Mouse (Mus musculus) gastrocnemius, adult 18-20 months (tissue): ENCODE results near the gene Syap1. TPM values are rescaled to one million over a fixed set of nuclear protein-coding genes. Genes with fewer than 3 reads are reported as not detected.
"Not testable (repeated sequence)": the region's sequence is repeated elsewhere in the genome, so short reads cannot be mapped to it uniquely, and the experiment has no call there.

Experiments used
- DNase-seq: peaks from one replicate; pipeline ENCODE4 v3.0.0; 2021; ENCODE audit warnings: low spot score
- microRNA-seq: library from miRNA; unstranded; fragments of <30 nt; microRNA quantifications from one replicate; pipeline ENCODE4 v1.2.0, GENCODE M21; 2021
- total RNA-seq, 2 experiments: library from RNA; stranded (reverse); gene quantifications; 2 replicates each; pipeline ENCODE4 v1.2.3; 2021

Gene Syap1
- total RNA-seq, 2 experiments from 2014 or later = 25.1 to 28.7 TPM

GRCm38 (mm10) chrX:162831036-162831435, 57.2 kb downstream of the Syap1 start:
- DNase-seq = no peak

GRCm38 (mm10) chrX:162830313-162830712, 57.9 kb downstream of the Syap1 start:
- DNase-seq = not testable (repeated sequence)

DNA sequence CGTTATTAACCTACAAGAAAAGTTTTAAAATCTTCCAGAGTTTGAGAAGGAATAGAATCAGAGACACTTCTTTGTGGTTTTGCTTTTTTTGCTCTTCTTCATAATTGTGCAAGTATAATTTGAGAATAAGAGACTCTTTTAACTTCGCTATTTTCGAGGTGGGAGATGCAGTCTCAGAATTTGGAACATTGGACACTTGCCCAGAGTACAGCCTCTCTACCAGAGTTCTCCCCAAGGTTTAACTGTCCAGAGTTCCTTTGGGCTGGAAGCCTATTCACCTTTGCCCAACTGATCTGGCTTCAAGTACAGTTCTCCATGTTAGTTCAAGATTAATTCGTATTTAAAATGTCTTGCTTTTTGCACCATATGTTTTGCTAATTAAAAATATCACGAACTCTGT, 58.5 kb downstream of the Syap1 start:
- no peak for DNase-seq

DNA sequence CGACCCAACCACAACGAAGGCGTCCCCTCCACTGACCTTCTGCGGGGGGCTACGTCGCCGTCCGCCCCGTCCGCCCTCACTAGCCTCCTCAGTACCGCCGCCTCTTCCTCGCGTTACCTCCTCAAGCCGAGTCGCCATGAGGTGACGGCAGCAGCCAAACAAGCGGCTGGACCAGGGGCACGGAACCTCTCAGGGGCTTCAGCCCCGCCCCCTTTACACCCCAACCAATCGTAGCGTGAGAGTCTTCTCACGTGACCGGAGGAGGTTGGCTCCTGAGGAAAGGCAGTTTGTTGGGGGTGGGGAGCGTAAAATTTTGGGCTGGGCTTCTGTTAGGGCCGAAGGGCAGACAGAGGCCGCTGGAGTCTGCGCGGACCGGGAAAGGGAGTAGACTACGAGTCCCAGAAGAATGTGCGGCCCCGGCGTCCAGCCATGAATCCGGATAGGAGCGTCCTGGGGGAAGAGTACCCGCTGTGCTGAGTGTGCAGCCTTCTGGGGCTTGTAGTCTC, 59.0 kb downstream of the Syap1 start, which contains the start of gene Txlng:
Txlng (minus strand) TSS at position 252 of the 506 bp plus-strand sequence.
- DNase-seq = peak; percentile 96

DNA sequence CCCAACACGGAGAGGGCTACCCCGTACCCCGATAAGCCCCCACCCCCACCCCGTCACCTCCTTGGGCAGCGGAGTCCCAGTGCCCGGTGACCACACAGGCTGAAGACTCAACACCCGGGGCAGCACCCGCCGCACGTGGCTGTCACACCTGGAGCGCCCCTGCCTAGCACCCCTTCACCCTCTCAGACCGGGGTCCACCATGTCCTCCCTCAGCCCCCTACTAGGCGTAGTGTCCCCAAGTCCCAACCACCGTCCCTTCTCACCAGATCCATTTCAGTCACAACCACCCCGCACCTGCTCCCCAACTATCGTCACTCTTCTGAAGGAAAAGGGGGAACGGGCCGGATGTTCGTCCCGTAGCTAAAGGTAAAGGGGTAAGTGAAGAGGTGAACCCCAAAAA, 59.5 kb downstream of the Syap1 start:
- no peak for DNase-seq

GRCm38 (mm10) chrX:162828016-162828415, 60.2 kb downstream of the Syap1 start:
- DNase-seq = peak; percentile 3

Small RNAs within 50 kb of the gene (microRNA-seq; reads per million reads assigned to microRNA genes)
- not detected for gene Mir3473a

Other genes with a start within 250 kb of the Syap1 start
- gene Reps2, start 244.8 kb downstream of the Syap1 start, total RNA-seq = 1 to 10 TPM in 1 of 2 experiments, under 1 TPM in 1; 0.96 to 1.5 TPM
- gene Rbbp7, start 128.0 kb downstream of the Syap1 start, total RNA-seq = 10 to 100 TPM; 84.3 to 85.5 TPM
- gene Txlng, start 59.0 kb downstream of the Syap1 start, total RNA-seq = 1 to 10 TPM; 7.3 to 7.7 TPM
- gene Ctps2, start 12.8 kb upstream of the Syap1 start, total RNA-seq = 1 to 10 TPM; 5.0 to 5.4 TPM
- not detected for gene S100g, start 76.2 kb upstream of the Syap1 start, total RNA-seq